Mouse (Mus musculus) hematopoietic stem cell, adult 5-6 weeks (primary cell): ENCODE data around the gene Mkrn1. TPM values are rescaled to one million over a fixed set of nuclear protein-coding genes. Genes with fewer than 3 reads are reported as not detected.
"Not testable (repeated sequence)": the region's sequence is repeated elsewhere in the genome, so short reads cannot be mapped to it uniquely, and the experiment has no call there.

Experiments
- ATAC-seq, 2 experiments: fragments of 125-278 bp in 1 of 2; replicated peaks in 1 of 2; 2 replicates each; pipeline ENCODE4 v1.8.0; 2016 to 2017; ENCODE audit warnings: inconsistent platforms in 2 of 2, mild to moderate bottlenecking in 2 of 2, moderate number of reproducible peaks in 2 of 2, low read depth in 1 of 2, moderate TSS enrichment in 1 of 2; ENCODE audit not compliant: low FRiP score in 2 of 2, poor library complexity in 2 of 2, severe bottlenecking in 2 of 2, insufficient read depth in 1 of 2, low TSS enrichment in 1 of 2
- total RNA-seq: library from RNA; stranded (forward); fragments of 172-1452, 232-1000 nt; gene quantifications from 2 replicates; pipeline ENCODE4 v1.2.3, GENCODE M21; 2017

The Mkrn1 gene
- total RNA-seq, 1 experiment from 2014 or later: 65.8 TPM

DNA sequence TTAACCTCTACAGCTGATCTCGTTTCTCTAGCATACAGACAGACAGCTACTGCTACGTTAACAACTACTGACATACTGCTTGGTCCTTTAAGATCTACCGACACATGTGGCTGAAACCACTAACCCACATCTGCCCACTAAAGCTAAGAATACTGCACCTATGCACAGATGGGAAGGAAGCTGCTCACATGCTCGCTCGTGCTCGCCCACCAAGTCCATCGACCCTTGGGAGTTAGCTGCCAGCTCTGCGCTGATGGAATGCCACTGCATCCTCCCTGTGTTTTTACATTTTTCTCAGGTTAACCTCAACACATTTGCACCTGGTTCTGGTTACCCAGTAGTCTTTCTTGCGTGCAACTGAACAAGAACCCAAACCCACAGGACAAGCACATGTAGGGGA, 21.9 kb downstream of the Mkrn1 start:
- ATAC-seq: 0 out of 4 replicates have a peak, but pooled peaks of 1 of the 2 experiments have one; percentile 21

DNA sequence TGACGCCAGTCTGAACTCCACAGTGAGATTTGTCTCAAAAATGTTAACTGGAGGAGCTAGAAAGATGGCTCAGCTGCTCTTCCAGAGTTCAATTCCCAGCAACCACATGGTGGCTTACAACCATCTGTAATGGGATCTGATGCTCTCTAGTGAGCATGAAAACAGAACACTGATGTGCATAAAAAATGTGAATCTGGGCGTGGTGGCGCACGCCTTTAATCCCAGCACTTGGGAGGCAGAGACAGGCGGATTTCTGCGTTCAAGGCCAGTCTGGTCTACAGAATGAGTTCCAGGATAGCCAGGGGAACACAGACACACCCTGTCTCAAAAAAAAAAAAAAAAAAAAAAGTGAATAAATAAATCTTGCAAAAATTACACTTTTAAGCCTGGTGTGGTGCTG, 23.2 kb downstream of the Mkrn1 start:
- no peak for ATAC-seq

DNA sequence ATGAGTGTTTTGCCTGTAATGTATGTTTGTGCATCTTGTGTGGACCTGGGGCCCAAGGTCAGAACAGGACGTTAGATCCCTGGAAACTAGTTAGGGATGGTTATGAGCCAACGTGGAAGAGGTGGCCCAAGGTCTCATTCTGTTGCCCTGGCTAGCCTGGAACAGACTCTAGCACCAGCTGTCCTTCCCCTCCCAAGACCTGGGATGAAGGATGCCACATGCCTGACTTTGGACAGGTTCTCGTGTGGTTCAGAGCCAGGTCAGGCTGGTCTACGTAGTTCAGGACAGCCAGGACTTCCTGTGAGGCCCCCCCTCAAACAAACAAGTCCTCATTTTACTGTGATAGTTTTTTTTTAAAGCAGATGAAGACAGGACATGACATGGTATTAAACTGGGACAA, 24.3 kb downstream of the Mkrn1 start:
- no peak for ATAC-seq

DNA sequence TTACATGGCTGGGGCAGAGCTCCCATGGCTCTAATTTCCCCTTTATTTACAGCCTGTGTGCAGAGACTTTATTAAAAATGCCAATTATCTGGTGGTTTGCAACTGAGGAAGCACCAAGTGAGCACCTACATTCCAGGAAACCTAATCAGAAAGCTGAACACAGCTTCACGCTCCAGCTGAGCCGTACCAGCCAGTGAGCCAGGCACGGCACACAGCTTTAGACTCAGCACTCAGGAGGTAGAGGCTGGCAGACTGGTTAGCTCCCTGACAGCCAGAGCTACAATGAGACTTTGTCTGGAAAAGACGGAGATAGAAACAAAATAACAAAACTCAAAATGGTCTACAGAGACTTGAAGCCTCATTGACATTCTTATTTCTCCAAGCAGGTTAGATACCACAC, 24.8 kb downstream of the Mkrn1 start:
- ATAC-seq: no peak

DNA sequence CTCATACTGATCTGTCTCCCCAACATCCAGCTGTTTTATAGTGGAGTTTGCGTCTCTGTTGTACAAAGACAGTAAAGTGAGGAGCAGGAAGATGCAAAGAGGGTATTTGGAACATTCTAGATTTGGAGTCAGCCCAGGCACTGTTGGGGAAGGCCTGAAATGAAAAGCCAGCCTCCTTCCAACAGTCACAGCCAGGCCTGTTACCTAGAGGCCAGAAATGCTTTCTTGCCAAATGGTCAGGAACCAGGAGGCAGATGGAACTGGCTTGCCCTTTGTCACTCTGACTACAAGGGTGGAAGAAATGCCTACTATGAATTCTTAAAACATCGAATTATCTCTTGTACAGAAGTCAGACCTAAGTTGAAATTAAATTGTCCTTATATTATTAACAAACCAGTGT, 30.3 kb downstream of the Mkrn1 start:
- no peak for ATAC-seq

DNA sequence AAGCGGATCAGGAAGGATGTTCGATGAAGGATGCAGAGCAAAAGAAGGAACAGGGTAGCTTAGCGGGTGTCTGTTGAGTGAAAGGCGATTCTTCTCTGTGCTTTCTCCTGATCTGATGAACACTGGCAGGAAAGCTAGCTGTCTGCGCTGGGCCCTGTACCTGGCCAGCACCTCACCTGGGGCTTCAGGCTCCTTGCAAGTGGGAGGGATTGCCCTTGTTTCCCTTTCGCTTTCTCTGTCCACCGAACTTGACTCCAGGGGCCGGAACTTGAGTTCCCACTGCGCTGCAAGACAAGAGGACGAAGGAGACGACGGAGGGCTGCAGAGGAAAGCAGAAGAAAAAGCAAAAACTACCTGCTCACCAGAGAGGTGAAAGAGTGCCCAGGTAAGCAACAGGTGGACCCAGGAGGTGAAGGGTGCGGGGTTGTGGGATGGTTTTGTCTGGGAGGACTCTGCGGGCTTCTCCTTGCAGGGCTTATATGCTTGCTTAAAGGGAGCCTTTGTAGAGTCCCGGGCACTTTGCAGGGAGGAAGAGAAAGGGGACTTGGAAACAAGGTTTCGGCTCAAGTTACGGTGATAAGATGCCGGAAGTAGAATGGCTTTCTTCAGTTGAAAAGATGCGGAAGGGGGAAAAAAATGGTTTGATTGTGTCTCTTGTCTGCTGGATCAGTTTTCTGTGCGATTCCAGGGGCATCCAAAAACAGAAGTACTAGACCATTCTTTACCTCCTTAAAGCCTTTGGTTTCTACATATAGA, 39.0 kb downstream of the Mkrn1 start, which contains the start of gene Rab19:
Gene Rab19 (plus strand): TSS at position 51 of the 756 bp plus-strand sequence.
- no peak for ATAC-seq

DNA sequence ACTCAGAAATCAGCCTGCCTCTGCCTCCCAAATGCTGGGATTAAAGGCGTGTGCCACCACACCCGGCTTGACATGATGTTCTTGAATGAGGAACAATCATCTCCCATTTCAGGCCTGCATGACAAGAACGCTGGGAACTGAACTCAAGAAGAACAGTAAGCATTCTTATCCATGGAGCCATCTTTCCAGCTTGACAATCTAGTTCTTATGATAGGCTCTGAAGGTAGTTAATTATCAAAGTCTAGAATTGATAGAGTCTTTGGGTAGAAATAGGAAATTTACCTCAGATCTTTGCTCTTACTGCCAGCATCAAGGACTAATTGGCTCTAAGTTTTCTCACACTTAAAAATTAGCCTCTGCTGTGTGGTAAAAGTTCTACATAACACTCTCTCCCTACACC, 40.0 kb downstream of the Mkrn1 start:
- ATAC-seq: no peak

DNA sequence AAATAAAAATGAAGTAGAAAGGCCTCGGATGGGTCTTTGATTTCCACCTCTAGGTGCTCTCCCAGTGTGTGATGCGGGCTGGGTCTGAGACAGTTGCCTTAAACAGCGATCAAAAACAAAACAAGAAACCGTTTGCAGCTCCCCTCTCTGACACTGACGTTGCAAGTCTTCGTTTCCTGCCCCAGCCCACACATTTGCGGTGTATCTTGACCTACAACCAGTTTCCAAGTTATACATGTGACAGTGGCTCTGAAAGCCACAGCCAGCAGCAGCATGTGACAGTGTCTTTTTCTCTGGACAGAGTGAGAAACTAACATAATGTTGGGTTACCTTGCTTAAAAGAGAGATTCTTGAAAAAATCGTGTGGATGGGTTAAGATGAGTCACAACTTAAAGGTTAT, 40.5 kb downstream of the Mkrn1 start:
- peak; percentile 75 to 76 for ATAC-seq

DNA sequence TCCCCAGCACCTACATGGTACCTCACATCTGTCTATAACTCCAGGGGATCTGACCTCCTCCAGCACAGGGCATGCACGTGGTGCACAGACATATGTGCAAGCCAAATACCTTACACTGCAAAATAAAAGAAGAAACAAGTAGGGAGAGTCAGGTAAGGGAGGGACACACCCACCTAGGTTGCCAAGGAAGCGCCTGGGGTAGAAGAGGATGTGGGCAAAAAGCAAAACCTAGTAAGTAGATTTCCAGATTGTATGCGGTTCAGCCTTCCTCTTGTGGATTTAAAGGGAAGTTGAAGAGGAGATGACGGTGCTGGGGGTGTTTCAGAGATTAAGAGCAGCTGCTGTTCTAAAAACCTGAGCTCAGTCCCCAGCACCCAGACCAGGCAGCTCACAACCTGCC, 41.0 kb downstream of the Mkrn1 start:
- peak; percentile 88 to 90 for ATAC-seq

DNA sequence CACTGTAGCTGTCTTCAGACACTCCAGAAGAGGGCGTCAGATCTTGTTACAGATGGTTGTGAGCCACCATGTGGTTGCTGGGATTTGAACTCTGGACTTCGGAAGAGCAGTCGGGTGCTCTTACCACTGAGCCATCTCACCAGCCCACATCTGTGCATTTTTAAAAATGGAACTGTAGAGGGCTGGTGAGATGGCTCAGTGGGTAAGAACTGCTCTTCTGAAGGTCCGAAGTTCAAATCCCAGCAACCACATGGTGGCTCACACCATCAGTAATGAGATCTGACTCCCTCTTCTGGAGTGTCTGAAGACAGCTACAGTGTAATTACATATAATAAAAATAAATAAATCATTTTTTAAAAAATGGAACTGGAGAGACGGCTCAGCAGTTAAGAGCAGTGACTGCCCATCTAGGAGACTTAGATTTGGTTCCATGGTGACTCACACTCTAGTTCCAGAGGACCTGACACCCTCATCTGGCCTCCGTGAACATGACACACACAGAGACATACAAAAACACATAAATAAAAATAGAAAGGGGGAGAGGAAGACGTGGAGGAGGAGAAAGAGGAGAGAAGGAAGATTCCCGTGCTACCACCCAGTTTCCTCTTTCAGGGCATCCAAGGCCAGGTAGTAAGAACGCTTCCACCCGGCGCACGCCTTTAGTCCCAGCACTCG, 42.0 kb downstream of the Mkrn1 start:
- ATAC-seq: not testable (repeated sequence)

DNA sequence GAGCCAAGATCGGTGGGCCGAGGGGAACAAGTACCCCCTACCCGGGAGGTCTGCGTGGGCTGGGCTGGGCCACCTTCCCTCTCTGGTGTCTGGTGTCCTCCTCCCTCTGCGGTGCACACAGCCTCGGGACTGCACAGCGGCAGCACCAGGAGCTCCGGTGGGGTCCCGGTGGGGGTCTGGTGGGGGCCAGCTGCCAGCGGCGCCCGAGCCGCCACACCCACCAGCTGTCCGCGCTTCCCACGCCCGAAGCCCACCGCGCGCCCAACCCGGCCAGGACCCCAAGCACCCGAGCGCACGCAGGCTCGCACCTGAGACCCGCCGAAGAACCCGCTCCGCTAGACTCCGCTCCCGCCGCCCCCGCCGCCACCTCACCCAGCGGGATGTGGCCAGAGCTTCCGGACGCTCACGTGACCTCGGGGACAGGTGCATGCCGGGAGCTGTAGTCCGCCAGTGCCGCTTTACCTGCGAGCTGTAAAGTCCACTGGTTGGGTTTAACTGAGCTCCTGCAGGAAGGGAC, 42.9 kb downstream of the Mkrn1 start, which contains the start of gene Slc37a3:
Gene Slc37a3 (minus strand): TSS at position 365 of the 517 bp plus-strand sequence.
- ATAC-seq: 0 out of 4 replicates have a peak, but pooled peaks have one; percentile 19 to 25

DNA sequence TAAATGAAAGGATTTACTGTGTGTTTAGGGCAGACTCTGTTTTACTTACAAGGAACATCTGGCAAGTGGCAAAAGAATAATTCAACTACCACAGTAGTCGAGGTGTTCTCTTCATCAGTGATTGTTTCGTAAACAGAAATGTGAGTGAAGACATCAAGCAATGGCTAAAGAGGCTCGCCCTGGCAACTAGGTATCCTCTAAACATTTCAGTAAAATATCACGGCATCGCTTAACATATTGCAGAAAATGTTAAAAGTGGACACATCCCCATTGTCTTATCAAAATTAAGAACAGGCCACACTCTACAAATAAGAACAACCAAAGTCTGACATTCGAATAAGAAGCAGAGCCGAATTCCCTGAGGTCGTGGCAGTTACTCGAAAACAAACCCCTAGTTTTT, 43.5 kb downstream of the Mkrn1 start:
- ATAC-seq: no peak

DNA sequence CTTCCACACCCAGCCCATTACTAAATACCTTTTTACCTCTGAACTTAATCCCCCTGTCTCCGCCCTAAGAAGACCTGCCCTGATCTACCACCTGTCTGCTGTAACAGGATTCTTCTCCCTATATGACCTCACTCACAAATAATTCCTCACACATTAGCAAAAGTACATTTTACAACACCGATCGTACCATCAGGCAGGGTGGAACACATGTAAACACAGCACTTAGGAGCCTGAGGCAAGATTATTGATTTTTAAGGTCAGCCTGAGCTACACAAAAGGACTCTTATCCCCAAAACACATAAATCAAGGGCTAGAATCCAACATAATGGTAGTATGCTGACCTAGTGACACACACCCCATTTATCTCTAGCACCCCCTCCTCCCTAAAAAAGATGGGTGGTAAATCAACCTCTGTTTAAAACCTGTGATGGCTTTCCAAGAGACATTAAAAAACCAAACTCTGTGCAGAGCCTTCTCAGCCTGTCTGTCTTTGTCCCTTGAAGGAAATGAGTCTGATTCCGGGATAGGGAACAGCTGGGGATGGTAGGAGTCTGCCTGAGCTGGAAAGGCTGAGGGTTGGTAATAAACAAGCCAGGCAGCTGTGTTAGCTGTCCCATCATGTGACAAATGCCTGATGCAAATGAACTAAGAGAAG, 46.8 kb downstream of the Mkrn1 start:
- no peak for ATAC-seq

DNA sequence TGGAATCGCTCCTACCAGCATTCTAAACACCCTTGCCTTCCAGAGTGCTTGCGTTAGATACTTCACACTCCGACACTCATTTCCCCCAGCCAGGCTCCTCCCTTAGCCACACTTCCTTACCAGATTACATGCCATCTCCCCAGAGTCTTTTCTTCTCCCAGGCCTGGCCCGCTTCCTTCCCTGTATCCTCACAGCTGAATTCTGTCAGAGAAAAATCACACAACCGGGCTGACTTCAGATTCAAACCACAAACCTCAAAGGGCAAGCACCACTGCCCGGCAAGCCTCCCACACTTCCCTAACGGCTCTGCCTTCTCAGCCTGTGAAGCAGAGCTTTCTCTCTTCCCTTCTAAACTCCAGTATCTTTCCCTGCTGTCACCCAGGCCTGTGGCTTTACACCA, 47.5 kb downstream of the Mkrn1 start:
- peak; percentile 86 to 88 for ATAC-seq

DNA sequence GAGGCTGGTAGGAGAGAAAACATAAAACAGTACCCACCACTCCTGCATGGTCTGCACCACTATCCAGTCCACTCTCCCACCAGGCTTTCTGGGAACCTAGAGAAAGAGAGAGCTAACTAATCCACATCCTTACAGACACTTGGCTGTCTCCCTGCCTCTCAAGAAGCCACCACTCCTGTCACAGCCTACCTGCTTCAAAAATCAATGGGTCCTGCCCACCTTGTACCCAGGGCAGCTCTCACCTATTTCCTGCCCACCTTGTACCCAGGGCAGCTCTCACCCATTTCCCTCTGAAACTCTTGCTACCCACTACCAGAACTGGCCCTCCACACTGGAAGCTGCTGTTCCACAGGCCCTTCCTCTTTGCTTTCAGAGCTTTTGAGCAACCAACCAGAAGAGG, 48.2 kb downstream of the Mkrn1 start:
- no peak for ATAC-seq

DNA sequence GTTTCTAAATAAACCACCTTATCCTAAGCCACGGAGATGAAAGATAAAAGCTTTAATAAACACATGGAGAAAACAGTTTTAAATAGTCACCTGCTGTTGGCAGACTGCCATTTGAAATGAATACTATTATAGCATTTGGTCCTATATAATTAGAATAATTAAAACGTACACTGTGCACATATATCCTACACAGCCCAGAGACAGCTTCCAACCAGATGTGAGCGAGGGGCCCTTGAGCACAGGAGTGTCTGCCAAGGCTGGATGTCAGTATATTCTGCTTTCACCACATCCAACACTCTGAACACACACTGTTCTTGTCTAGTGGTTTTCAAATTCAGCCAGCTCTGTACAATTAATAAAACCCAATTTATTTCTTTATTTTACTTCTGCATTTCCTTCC, 50.6 kb downstream of the Mkrn1 start:
- ATAC-seq: no peak

DNA sequence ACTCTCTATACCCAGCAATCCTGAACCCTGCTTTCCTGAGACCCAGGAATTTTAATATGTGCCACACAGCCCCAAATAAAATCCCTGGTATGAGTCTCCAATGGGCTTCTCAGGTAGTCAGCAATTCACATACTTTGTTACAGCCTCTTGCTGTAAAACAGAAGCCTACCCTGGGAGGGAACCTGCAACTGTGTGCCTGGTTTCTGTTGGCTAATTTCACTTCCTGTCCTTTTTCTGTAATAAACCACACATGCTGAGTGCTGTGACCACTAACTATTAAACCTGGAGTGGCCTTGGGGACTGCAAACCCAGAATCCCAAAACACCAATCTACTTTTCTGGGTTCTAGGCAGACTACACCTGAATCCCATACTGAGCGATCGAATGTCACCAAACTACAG, 57.6 kb downstream of the Mkrn1 start:
- peak in 1 of 2 experiments; percentile 39; a peak in 1 of 4 replicates for ATAC-seq

DNA sequence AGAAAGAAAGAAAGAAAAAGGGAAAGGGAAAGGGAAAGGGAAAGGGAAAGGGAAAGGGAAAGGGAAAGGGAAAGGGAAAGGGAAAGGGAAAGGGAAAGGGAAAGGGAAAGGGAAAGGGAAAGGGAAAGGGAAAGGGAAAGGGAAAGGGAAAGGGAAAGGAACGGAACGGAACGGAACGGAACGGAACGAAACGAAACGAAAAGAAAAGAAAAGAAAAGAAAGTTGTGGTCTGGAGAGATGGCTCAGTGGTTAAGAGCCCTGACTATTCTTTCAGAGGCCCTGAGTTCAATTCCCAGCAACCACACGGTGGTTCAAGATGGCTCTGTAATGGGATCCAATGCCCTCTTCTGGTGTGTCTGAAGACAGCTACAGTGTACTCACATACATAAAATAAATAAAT, 61.1 kb downstream of the Mkrn1 start:
- ATAC-seq: not testable (repeated sequence)
